Mouse (Mus musculus) midbrain, embryonic 13.5 days (tissue): ENCODE results near the gene Arpp19. TPM values are rescaled to one million over a fixed set of nuclear protein-coding genes. Genes with fewer than 3 reads are reported as not detected.

ENCODE experiments used
- ATAC-seq: fragments of 200-750 bp; cut with Nextera tagmentation; 2 replicates; pipeline ENCODE4 v1.8.0; 2017; ENCODE audit warnings: mild to moderate bottlenecking, moderate TSS enrichment, moderate library complexity
- H3K27ac ChIP-seq: fragments of 300-500 bp; sonication (generic); 2 replicates; pipeline ENCODE4 v1.5.1; 2015; ENCODE audit warnings: inconsistent platforms, mild to moderate bottlenecking, moderate library complexity
- H3K27me3 ChIP-seq: fragments of 300-500 bp; sonication (generic); 2 replicates; pipeline ENCODE4 v1.6.1; 2015; ENCODE audit warnings: mild to moderate bottlenecking, inconsistent platforms
- H3K36me3 ChIP-seq: fragments of 300-500 bp; sonication (generic); 2 replicates; pipeline ENCODE4 v1.6.1; 2015; ENCODE audit warnings: mild to moderate bottlenecking, inconsistent platforms
- H3K4me1 ChIP-seq: fragments of 300-500 bp; sonication (generic); replicated peaks from 2 replicates; pipeline ENCODE4 v1.6.1; 2015; ENCODE audit warnings: inconsistent platforms
- H3K4me2 ChIP-seq: fragments of 300-500 bp; sonication (generic); replicated peaks from 2 replicates; pipeline ENCODE4 v1.6.1; 2015; ENCODE audit warnings: moderate library complexity, mild to moderate bottlenecking, inconsistent platforms
- H3K4me3 ChIP-seq: fragments of 300-500 bp; sonication (generic); replicated peaks from 2 replicates; pipeline ENCODE4 v1.5.1; 2015; ENCODE audit warnings: mild to moderate bottlenecking, inconsistent platforms
- H3K9ac ChIP-seq: fragments of 300-500 bp; sonication (generic); replicated peaks from 2 replicates; pipeline ENCODE4 v1.6.1; 2015; ENCODE audit warnings: mild to moderate bottlenecking, inconsistent platforms
- H3K9me3 ChIP-seq: fragments of 300-500 bp; sonication (generic); 2 replicates; pipeline ENCODE4 v1.6.1; 2016; ENCODE audit warnings: mild to moderate bottlenecking, inconsistent platforms
- WGBS: fragments of 180-500 bp; shearing (Covaris S2); methylation state at CpG from one replicate; pipeline ENCODE4 v1.1.7; 2015; 5-methylcytosine and 5-hydroxymethylcytosine counted together
- polyA plus RNA-seq: library from polyadenylated mRNA; unstranded; fragments of >200 nt; fragmentation: Nextera tagmentation; extraction: Ambion mirVana; gene quantifications from 2 replicates; pipeline ENCODE4 v1.2.1, GENCODE M21; 2015

The Arpp19 gene
- polyA plus RNA-seq, 1 experiment from 2014 or later, result 236 TPM

- H3K36me3 ChIP-seq, result peaks cover 74% of the 10 kb centered on the region
- H3K4me1 ChIP-seq, result no peaks in the 10 kb centered on the region
- no peak overlapping the region for H3K27ac ChIP-seq
- no peak overlapping the region for H3K9ac ChIP-seq
- H3K9me3 ChIP-seq, result no peaks in the 10 kb centered on the region
- no peak overlapping the region for H3K4me2 ChIP-seq
- no peak for ATAC-seq
- no peak overlapping the region for H3K4me3 ChIP-seq
- 92% methylated on average over 3 of the region's 3 CpGs for WGBS
- no peaks in the 10 kb centered on the region for H3K27me3 ChIP-seq
Measured at GRCm38 (mm10) chr9:75019592-75019991, 17.8 kb upstream of the Arpp19 start.

DNA sequence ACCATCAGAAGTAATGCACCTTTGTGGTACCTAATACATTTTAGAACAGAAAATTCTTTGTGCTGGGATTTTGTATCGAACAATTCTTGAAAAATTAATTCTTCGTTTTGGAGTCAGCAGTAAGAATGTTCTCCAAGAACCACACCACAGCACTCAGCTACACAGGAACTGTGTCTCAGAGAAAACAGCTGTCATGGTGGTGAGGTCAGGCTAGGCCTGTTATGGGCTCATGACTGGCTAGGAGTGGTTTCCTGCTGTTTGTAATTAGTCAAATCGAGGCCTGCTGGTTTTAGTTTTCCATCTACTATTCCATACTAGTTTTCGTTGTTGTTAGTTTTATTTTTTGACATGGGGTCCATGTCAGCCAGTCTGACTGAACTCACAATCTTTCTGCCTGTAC is 16.9 kb upstream of the Arpp19 start:
- 85% methylated on average over 4 of the region's 4 CpGs for WGBS

GRCm38 (mm10) chr9:75022546-75022945 is 14.9 kb upstream of the Arpp19 start:
- H3K4me2 ChIP-seq, result no peak overlapping the region
- H3K27me3 ChIP-seq, result no peaks in the 10 kb centered on the region
- H3K4me3 ChIP-seq, result no peak overlapping the region
- H3K27ac ChIP-seq, result no peak overlapping the region
- no peak for ATAC-seq
- H3K9ac ChIP-seq, result no peak overlapping the region
- H3K36me3 ChIP-seq, result peaks cover 64% of the 10 kb centered on the region
- H3K4me1 ChIP-seq, result no peaks in the 10 kb centered on the region
- H3K9me3 ChIP-seq, result no peaks in the 10 kb centered on the region
- 94% methylated on average over 7 of the region's 7 CpGs for WGBS

More for the DNA sequence above, 16.9 kb upstream of the Arpp19 start:
- H3K9me3 ChIP-seq, result no peaks in the 10 kb centered on the region
- H3K4me1 ChIP-seq, result no peaks in the 10 kb centered on the region
- H3K36me3 ChIP-seq, result peaks cover 65% of the 10 kb centered on the region
- H3K27me3 ChIP-seq, result no peaks in the 10 kb centered on the region
- H3K27ac ChIP-seq, result no peak overlapping the region
- H3K4me3 ChIP-seq, result no peak overlapping the region
- H3K4me2 ChIP-seq, result no peak overlapping the region
- ATAC-seq, result no peak
- no peak overlapping the region for H3K9ac ChIP-seq

DNA sequence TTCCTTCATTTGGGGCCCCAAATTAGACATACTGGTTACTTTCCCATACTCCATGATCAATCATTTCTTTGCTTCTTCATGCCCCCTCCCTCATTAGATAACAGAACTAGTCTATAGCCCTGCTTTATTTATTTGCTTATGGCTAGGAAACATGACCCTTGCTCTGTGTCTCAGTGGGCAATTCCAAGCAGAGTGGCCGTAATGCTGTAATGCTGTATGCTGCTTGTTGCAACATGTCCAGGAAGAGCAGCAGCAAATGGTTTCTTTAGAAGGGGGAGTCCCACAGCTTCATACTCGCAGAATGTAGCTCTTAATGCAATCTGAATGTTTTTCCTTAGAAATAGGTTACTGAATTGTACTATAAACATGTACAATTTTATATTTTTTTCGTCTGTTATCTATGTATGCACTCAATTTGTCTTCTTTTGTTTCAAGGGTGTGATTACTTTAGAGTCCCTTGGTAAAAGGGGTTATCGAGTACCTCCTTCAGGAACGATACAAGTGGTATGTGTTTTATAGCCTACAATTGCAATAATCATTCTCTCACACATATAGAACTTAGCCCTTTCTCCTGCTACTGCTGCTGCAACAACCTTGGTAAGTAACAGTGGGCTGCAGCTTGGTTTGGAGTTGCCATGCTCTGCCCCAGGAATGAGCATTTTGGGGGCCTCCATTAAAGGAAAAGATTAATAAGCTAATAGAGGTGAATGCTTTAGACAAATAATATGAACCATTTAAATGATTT is 14.1 kb upstream of the Arpp19 start:
- no peak overlapping the region for H3K4me2 ChIP-seq
- H3K27me3 ChIP-seq, result no peaks in the 10 kb centered on the region
- no peak overlapping the region for H3K27ac ChIP-seq
- H3K9ac ChIP-seq, result no peak overlapping the region
- no peak overlapping the region for H3K4me3 ChIP-seq
- no peak for ATAC-seq
- no peaks in the 10 kb centered on the region for H3K4me1 ChIP-seq
- WGBS, result 86% methylated on average over 5 of the region's 5 CpGs
- H3K36me3 ChIP-seq, result peaks cover 63% of the 10 kb centered on the region
- no peaks in the 10 kb centered on the region for H3K9me3 ChIP-seq

- Histone ChIP-seq H3K36me3 (peaks cover 62% of the 10 kb centered on the region), H3K4me3 (no peak overlapping the region), H3K27ac (no peak overlapping the region), H3K9ac (no peak overlapping the region), H3K9me3 (no peaks in the 10 kb centered on the region), H3K4me1 (no peaks in the 10 kb centered on the region), H3K27me3 (no peaks in the 10 kb centered on the region), H3K4me2 (no peak overlapping the region)
- WGBS, result 57% methylated on average over 7 of the region's 7 CpGs
- ATAC-seq, result no peak
Measured at GRCm38 (mm10) chr9:75024089-75024488, 13.3 kb upstream of the Arpp19 start.

- Histone ChIP-seq H3K36me3 (peaks cover 60% of the 10 kb centered on the region), H3K27ac (no peak overlapping the region), H3K9ac (no peak overlapping the region), H3K27me3 (no peaks in the 10 kb centered on the region), H3K4me3 (no peak overlapping the region), H3K4me1 (no peaks in the 10 kb centered on the region), H3K4me2 (no peak overlapping the region), H3K9me3 (no peaks in the 10 kb centered on the region)
- ATAC-seq, result no peak
- WGBS, result 73% methylated on average over 6 of the region's 6 CpGs
Measured at GRCm38 (mm10) chr9:75025689-75026088, 11.7 kb upstream of the Arpp19 start.

- no peaks in the 10 kb centered on the region for H3K27me3 ChIP-seq
- H3K9ac ChIP-seq, result no peak overlapping the region
- peaks cover 38% of the 10 kb centered on the region for H3K36me3 ChIP-seq
- H3K4me1 ChIP-seq, result no peaks in the 10 kb centered on the region; the same call in 1 of the 2 replicates
- H3K9me3 ChIP-seq, result no peaks in the 10 kb centered on the region
- no peak overlapping the region for H3K4me3 ChIP-seq
- ATAC-seq, result no peak
- H3K4me2 ChIP-seq, result no peak overlapping the region
- no peak overlapping the region for H3K27ac ChIP-seq
- WGBS, result 92% methylated on average over 1 of the region's 1 CpGs
Measured at GRCm38 (mm10) chr9:75032408-75032807, 5.0 kb upstream of the Arpp19 start.

GRCm38 (mm10) chr9:75033141-75033540 is 4.3 kb upstream of the Arpp19 start:
- Histone ChIP-seq H3K36me3 (peaks cover 35% of the 10 kb centered on the region), H3K4me3 (no peak overlapping the region), H3K9ac (no peak overlapping the region), H3K27ac (no peak overlapping the region), H3K4me1 (no peaks in the 10 kb centered on the region; the same call in 1 of the 2 replicates), H3K9me3 (no peaks in the 10 kb centered on the region), H3K4me2 (no peak overlapping the region), H3K27me3 (no peaks in the 10 kb centered on the region)
- WGBS, result 54% methylated on average over 7 of the region's 7 CpGs
- ATAC-seq, result no peak

DNA sequence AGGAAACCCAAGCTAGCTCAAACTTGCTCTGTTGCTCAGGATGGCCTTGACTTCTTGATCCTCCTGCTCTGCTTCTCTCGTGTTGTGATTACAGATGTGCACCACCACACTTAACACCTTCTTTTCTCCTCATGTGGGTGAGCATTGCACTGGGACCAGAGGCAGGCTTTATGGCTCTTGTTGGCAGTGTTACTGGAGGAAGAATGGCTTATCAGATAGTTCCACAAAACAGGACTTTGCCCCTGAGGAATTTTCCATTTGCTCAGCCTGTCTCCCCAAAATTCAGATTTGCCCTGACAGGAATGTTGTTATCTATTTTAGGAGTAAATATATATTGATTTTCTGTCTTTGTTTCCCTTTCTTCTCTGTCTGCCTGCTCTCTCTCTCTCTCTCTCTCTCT is 2.7 kb upstream of the Arpp19 start:
- H3K4me3 ChIP-seq, result no peak overlapping the region
- H3K27me3 ChIP-seq, result no peaks in the 10 kb centered on the region
- ATAC-seq, result no peak
- H3K4me2 ChIP-seq, result no peak overlapping the region
- WGBS, result 64% methylated on average over 1 of the region's 1 CpGs
- peaks cover 14% of the 10 kb centered on the region for H3K4me1 ChIP-seq
- H3K27ac ChIP-seq, result no peak overlapping the region
- H3K9me3 ChIP-seq, result no peaks in the 10 kb centered on the region
- no peak overlapping the region; the same call in 1 of the 2 replicates for H3K9ac ChIP-seq
- H3K36me3 ChIP-seq, result peaks cover 23% of the 10 kb centered on the region

DNA sequence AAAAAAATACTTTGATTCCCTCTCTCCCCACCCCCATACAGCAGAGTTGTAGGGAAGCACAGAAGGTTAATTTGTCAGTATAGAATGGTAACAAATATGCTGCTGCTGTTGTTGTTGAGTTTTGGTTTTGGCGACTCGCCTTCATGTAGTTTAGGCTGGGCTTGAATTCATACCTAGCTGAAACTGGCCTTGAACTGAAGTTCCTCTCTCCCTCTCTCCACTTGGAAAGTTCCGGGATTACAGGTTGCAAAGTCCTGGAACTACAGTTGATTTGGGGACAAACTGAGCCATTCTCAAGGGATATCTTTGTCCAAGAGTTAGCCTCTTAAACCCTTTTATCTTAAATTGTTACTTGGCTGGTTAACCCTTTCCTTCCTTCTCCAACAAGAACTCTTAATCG is 1.5 kb upstream of the Arpp19 start:
- 79% methylated on average over 4 of the region's 4 CpGs for WGBS
- H3K4me3 ChIP-seq, result no peak overlapping the region
- no peaks in the 10 kb centered on the region for H3K9me3 ChIP-seq
- no peak for ATAC-seq
- H3K27ac ChIP-seq, result no peak overlapping the region
- peaks cover 12% of the 10 kb centered on the region; the same call in 1 of the 2 replicates for H3K36me3 ChIP-seq
- no peaks in the 10 kb centered on the region for H3K27me3 ChIP-seq
- no peak overlapping the region for H3K4me2 ChIP-seq
- H3K9ac ChIP-seq, result no peak overlapping the region
- H3K4me1 ChIP-seq, result peaks cover 22% of the 10 kb centered on the region

DNA sequence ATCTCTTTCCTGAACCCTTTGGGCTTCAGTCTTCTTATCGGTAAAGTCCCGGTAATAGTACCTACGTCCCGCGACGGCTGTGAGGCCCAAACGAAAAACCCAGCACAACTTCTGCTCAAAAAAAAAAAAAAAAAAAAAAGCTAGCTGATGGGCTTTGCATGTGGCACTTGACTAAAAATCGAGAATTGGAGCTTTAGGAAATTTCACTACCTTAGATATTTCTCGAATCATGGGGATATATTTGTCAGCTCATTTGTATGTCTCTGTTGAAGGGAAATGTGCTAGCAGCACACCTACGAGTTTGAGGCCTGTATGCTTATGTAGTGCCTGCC is 909 bp downstream of the Arpp19 start:
- Histone ChIP-seq H3K9me3 (no peaks in the 10 kb centered on the region), H3K9ac (peak overlapping the region; percentile 94), H3K4me1 (peaks cover 22% of the 10 kb centered on the region), H3K27me3 (no peaks in the 10 kb centered on the region), H3K4me2 (peak overlapping the region; percentile 83), H3K36me3 (no peaks in the 10 kb centered on the region), H3K4me3 (peak overlapping the region; percentile 97), H3K27ac (no peak overlapping the region)
- ATAC-seq, result no peak
- 3% methylated on average over 10 of the region's 10 CpGs for WGBS

DNA sequence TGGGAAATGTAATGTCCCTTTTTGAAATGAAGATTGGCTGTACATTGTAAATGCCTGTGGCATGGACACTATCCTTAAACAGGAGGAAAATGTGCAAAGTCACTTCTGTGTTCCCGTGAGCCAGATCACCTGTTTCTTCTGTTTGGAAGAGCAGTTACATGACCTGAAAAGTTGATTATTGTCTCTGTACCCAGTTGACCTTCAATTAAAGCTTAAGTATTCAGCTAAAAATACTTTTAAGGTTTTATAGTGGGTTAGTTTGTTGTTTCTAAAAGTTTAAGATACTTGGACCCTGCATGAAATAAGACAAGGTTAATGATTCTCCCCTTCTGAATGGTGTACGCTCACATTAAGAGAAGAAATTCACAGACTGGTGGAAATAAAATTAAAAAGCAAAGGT is 3.2 kb downstream of the Arpp19 start:
- peaks cover 5% of the 10 kb centered on the region; the same call in 1 of the 2 replicates for H3K36me3 ChIP-seq
- no peak for ATAC-seq
- no peak overlapping the region for H3K9ac ChIP-seq
- peaks cover 22% of the 10 kb centered on the region for H3K4me1 ChIP-seq
- H3K4me2 ChIP-seq, result no peak overlapping the region
- H3K9me3 ChIP-seq, result no peaks in the 10 kb centered on the region
- no peaks in the 10 kb centered on the region for H3K27me3 ChIP-seq
- 95% methylated on average over 2 of the region's 2 CpGs for WGBS
- no peak overlapping the region for H3K4me3 ChIP-seq
- no peak overlapping the region for H3K27ac ChIP-seq
